Mouse (Mus musculus): ENCODE data around the gene Dip2b. TPM values are rescaled to one million over a fixed set of nuclear protein-coding genes. Genes with fewer than 3 reads are reported as not detected.

Dip2b gene
- polyA plus RNA-seq, 1 experiment, result 18.1 TPM

- Histone ChIP-seq H3K36me3 (ENCODE audit: control insufficient read depth, insufficient read depth, low read length) (peaks cover 39% of the 10 kb centered on the region), H3K27me3 (ENCODE audit: control insufficient read depth, insufficient read depth, low read length) (no peaks in the 10 kb centered on the region), H3K4me1 (replicated peaks; ENCODE audit: control insufficient read depth, insufficient read depth, low read length) (no peaks in the 10 kb centered on the region), H3K4me3 (ENCODE audit: control insufficient read depth, insufficient read depth, low read length) (no peak overlapping the region), H3K27ac (ENCODE audit: control insufficient read depth, insufficient read depth, low read length) (no peak overlapping the region)
- WGBS, result 99% methylated on average over 3 of the region's 3 CpGs
- no peak for DNase-seq
- TF ChIP-seq POLR2A (IDR thresholded peaks at IDR 0.05; ENCODE audit: control insufficient read depth, extremely low read depth, insufficient read depth, low read length, poor library complexity) (no peak), CTCF (IDR thresholded peaks at IDR 0.05; ENCODE audit: borderline replicate concordance, control insufficient read depth, extremely low read depth, insufficient read depth, low read length, poor library complexity) (no peak)
Measured at GRCm38 (mm10) chr15:100201806-100202205, 163.3 kb downstream of the Dip2b start.

GRCm38 (mm10) chr15:100202431-100203015 is 164.1 kb downstream of the Dip2b start:
- Histone ChIP-seq H3K4me3 (ENCODE audit: control insufficient read depth, insufficient read depth, low read length) (no peak overlapping the region), H3K27me3 (ENCODE audit: control insufficient read depth, insufficient read depth, low read length) (no peaks in the 10 kb centered on the region), H3K27ac (ENCODE audit: control insufficient read depth, insufficient read depth, low read length) (no peak overlapping the region), H3K4me1 (replicated peaks; ENCODE audit: control insufficient read depth, insufficient read depth, low read length) (no peaks in the 10 kb centered on the region), H3K36me3 (ENCODE audit: control insufficient read depth, insufficient read depth, low read length) (peaks cover 40% of the 10 kb centered on the region)
- DNase-seq, result no peak
- no peak for TF ChIP-seq CTCF (IDR thresholded peaks at IDR 0.05; ENCODE audit: borderline replicate concordance, control insufficient read depth, extremely low read depth, insufficient read depth, low read length, poor library complexity)
- TF ChIP-seq POLR2A (IDR thresholded peaks at IDR 0.05; ENCODE audit: control insufficient read depth, extremely low read depth, insufficient read depth, low read length, poor library complexity), result no peak
- WGBS, result 96% methylated on average over 4 of the region's 4 CpGs

GRCm38 (mm10) chr15:100204574-100204973 is 166.1 kb downstream of the Dip2b start:
- no peak overlapping the region for H3K4me3 ChIP-seq (ENCODE audit: control insufficient read depth, insufficient read depth, low read length)
- no peak overlapping the region for H3K27ac ChIP-seq (ENCODE audit: control insufficient read depth, insufficient read depth, low read length)
- H3K36me3 ChIP-seq (ENCODE audit: control insufficient read depth, insufficient read depth, low read length), result peaks cover 44% of the 10 kb centered on the region
- H3K27me3 ChIP-seq (ENCODE audit: control insufficient read depth, insufficient read depth, low read length), result no peaks in the 10 kb centered on the region
- no peak for DNase-seq
- TF ChIP-seq CTCF (IDR thresholded peaks at IDR 0.05; ENCODE audit: borderline replicate concordance, control insufficient read depth, extremely low read depth, insufficient read depth, low read length, poor library complexity) (no peak), POLR2A (IDR thresholded peaks at IDR 0.05; ENCODE audit: control insufficient read depth, extremely low read depth, insufficient read depth, low read length, poor library complexity) (no peak)
- no peaks in the 10 kb centered on the region for H3K4me1 ChIP-seq (replicated peaks; ENCODE audit: control insufficient read depth, insufficient read depth, low read length)
- WGBS, result 100% methylated on average over 1 of the region's 1 CpGs

GRCm38 (mm10) chr15:100210013-100210412 is 171.5 kb downstream of the Dip2b start:
- Histone ChIP-seq H3K4me3 (ENCODE audit: control insufficient read depth, insufficient read depth, low read length) (no peak overlapping the region), H3K27me3 (ENCODE audit: control insufficient read depth, insufficient read depth, low read length) (no peaks in the 10 kb centered on the region), H3K36me3 (ENCODE audit: control insufficient read depth, insufficient read depth, low read length) (peaks cover 57% of the 10 kb centered on the region), H3K4me1 (replicated peaks; ENCODE audit: control insufficient read depth, insufficient read depth, low read length) (no peaks in the 10 kb centered on the region), H3K27ac (ENCODE audit: control insufficient read depth, insufficient read depth, low read length) (no peak overlapping the region)
- no peak for DNase-seq
- no peak for TF ChIP-seq POLR2A (IDR thresholded peaks at IDR 0.05; ENCODE audit: control insufficient read depth, extremely low read depth, insufficient read depth, low read length, poor library complexity)
- no peak for TF ChIP-seq CTCF (IDR thresholded peaks at IDR 0.05; ENCODE audit: borderline replicate concordance, control insufficient read depth, extremely low read depth, insufficient read depth, low read length, poor library complexity)
- WGBS, result 98% methylated on average over 3 of the region's 3 CpGs

GRCm38 (mm10) chr15:100213339-100213738 is 174.9 kb downstream of the Dip2b start:
- DNase-seq, result no peak
- no peak overlapping the region for H3K27ac ChIP-seq (ENCODE audit: control insufficient read depth, insufficient read depth, low read length)
- WGBS, result 94% methylated on average over 2 of the region's 2 CpGs
- no peak overlapping the region for H3K4me3 ChIP-seq (ENCODE audit: control insufficient read depth, insufficient read depth, low read length)
- no peaks in the 10 kb centered on the region for H3K4me1 ChIP-seq (replicated peaks; ENCODE audit: control insufficient read depth, insufficient read depth, low read length)
- TF ChIP-seq CTCF (IDR thresholded peaks at IDR 0.05; ENCODE audit: borderline replicate concordance, control insufficient read depth, extremely low read depth, insufficient read depth, low read length, poor library complexity) (no peak), POLR2A (IDR thresholded peaks at IDR 0.05; ENCODE audit: control insufficient read depth, extremely low read depth, insufficient read depth, low read length, poor library complexity) (no peak)
- no peaks in the 10 kb centered on the region for H3K27me3 ChIP-seq (ENCODE audit: control insufficient read depth, insufficient read depth, low read length)
- H3K36me3 ChIP-seq (ENCODE audit: control insufficient read depth, insufficient read depth, low read length), result peaks cover 44% of the 10 kb centered on the region

- Histone ChIP-seq H3K4me1 (replicated peaks; ENCODE audit: control insufficient read depth, insufficient read depth, low read length) (no peaks in the 10 kb centered on the region), H3K27me3 (ENCODE audit: control insufficient read depth, insufficient read depth, low read length) (no peaks in the 10 kb centered on the region), H3K4me3 (ENCODE audit: control insufficient read depth, insufficient read depth, low read length) (no peak overlapping the region), H3K27ac (ENCODE audit: control insufficient read depth, insufficient read depth, low read length) (no peak overlapping the region), H3K36me3 (ENCODE audit: control insufficient read depth, insufficient read depth, low read length) (peaks cover 32% of the 10 kb centered on the region)
- 72% methylated on average over 11 of the region's 11 CpGs for WGBS
- no peak for DNase-seq
- TF ChIP-seq POLR2A (IDR thresholded peaks at IDR 0.05; ENCODE audit: control insufficient read depth, extremely low read depth, insufficient read depth, low read length, poor library complexity) (no peak), CTCF (IDR thresholded peaks at IDR 0.05; ENCODE audit: borderline replicate concordance, control insufficient read depth, extremely low read depth, insufficient read depth, low read length, poor library complexity) (no peak)
Measured at GRCm38 (mm10) chr15:100215092-100215491, 176.6 kb downstream of the Dip2b start.

GRCm38 (mm10) chr15:100216173-100216572 is 177.7 kb downstream of the Dip2b start:
- DNase-seq, result no peak
- H3K36me3 ChIP-seq (ENCODE audit: control insufficient read depth, insufficient read depth, low read length), result peaks cover 22% of the 10 kb centered on the region
- 76% methylated on average over 9 of the region's 9 CpGs for WGBS
- no peak overlapping the region for H3K27ac ChIP-seq (ENCODE audit: control insufficient read depth, insufficient read depth, low read length)
- H3K4me1 ChIP-seq (replicated peaks; ENCODE audit: control insufficient read depth, insufficient read depth, low read length), result no peaks in the 10 kb centered on the region
- no peak overlapping the region for H3K4me3 ChIP-seq (ENCODE audit: control insufficient read depth, insufficient read depth, low read length)
- TF ChIP-seq CTCF (IDR thresholded peaks at IDR 0.05; ENCODE audit: borderline replicate concordance, control insufficient read depth, extremely low read depth, insufficient read depth, low read length, poor library complexity) (no peak), POLR2A (IDR thresholded peaks at IDR 0.05; ENCODE audit: control insufficient read depth, extremely low read depth, insufficient read depth, low read length, poor library complexity) (no peak)
- H3K27me3 ChIP-seq (ENCODE audit: control insufficient read depth, insufficient read depth, low read length), result no peaks in the 10 kb centered on the region
